Mouse (Mus musculus) cerebellum, adult 8-10 months (tissue): ENCODE data around the gene Naip5.
"Not testable (repeated sequence)": the region's sequence is repeated elsewhere in the genome, so short reads cannot be mapped to it uniquely, and the experiment has no call there.

ENCODE experiments used
- DNase-seq: peaks from one replicate; pipeline ENCODE4 v3.0.0; 2022

Naip5 gene

GRCm38 (mm10) chr13:100246223-100246622 lies at the start of gene Naip5:
Gene Naip5 (minus strand): TSS chr13:100246323.
- DNase-seq = not testable (repeated sequence)

DNA sequence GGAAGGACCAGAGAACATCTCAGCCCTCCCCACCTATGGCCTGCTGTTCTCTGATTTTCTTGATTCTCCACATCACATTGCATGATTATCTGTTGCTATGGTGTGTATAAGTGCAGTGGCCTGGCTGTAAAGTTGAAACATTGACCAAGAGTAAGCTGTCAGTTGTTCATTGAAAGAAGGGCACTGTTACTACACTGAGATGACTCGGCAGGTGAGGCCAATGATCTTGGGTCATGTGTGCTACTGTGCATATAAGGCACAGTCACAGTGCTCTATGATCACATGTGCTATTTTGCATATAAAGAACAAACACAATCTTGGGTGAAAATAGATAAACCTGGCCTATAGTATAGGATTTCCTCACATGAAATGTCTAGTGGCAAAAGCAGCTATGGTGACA lies 38.5 kb upstream of the Naip5 start:
- no peak for DNase-seq

GRCm38 (mm10) chr13:100271474-100272132 lies 25.5 kb upstream of the Naip5 start:
- not testable (repeated sequence) for DNase-seq

- not testable (repeated sequence) for DNase-seq
Measured at GRCm38 (mm10) chr13:100256996-100257395, 10.9 kb upstream of the Naip5 start.

- DNase-seq = not testable (repeated sequence)
Measured at GRCm38 (mm10) chr13:100255925-100256324, 9.8 kb upstream of the Naip5 start.

DNA sequence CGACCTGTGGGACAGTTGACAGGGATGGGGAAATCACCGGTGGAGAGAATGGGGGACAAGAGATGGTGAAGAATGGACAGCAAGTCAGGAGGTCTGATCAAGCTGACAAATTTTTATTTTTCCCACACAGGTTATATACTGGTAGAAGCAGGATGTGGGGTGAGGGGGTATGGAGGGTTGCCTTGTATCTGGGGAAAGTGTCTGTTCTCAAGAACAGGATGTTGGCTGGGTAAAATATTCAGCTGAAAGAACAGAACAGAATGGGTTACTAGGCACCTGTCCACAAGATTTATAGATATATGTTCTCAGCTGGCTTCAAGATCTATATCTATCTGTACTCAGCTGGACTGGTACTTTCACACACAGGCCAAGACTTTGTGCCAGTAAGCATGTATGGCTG lies 5.8 kb upstream of the Naip5 start:
- not testable (repeated sequence) for DNase-seq

- not testable (repeated sequence) for DNase-seq
Measured at GRCm38 (mm10) chr13:100246896-100247519, 885 bp upstream of the Naip5 start.

DNA sequence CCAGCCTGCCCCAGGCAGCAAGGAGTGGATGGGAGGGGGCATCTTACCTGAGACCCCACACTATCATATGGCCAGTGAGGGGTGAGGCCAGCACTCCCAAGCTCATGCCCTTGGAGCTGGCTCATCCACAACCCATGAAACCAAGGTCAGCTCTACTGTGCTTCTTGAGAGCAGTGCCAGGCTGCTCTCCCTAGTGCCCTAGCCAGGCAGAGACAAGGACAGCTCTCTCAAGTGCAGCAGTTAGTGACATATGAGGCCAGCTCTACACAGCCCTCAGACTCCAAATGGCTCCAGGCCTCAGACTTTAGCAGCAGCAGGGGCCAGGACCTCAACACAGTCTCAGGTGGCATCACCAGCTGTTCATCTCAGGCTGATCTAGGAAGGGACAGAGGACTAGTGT lies 2.4 kb downstream of the Naip5 start:
- no peak for DNase-seq

DNA sequence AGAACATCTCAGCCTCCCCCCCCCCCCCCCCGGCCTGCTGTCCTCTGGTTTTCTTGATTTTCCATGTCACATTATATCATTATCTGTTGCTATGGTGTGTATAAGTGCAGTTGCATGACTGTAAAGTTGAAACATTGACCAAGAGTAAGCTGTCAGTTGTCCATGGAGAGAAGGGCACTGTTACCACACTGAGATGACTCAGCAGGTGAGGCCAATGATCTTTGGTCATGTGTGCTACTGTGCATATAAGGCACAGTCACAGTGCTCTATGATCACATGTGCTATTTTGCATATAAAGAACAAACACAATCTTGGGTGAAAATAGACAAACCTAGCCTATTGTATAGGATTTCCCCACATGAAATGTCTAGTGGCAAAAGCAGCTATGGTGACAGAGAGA lies 32.4 kb downstream of the Naip5 start:
- not testable (repeated sequence) for DNase-seq

- no peak for DNase-seq
Measured at GRCm38 (mm10) chr13:100210540-100210939, 35.6 kb downstream of the Naip5 start.

GRCm38 (mm10) chr13:100203319-100203718 lies 42.8 kb downstream of the Naip5 start:
- no peak for DNase-seq

DNA sequence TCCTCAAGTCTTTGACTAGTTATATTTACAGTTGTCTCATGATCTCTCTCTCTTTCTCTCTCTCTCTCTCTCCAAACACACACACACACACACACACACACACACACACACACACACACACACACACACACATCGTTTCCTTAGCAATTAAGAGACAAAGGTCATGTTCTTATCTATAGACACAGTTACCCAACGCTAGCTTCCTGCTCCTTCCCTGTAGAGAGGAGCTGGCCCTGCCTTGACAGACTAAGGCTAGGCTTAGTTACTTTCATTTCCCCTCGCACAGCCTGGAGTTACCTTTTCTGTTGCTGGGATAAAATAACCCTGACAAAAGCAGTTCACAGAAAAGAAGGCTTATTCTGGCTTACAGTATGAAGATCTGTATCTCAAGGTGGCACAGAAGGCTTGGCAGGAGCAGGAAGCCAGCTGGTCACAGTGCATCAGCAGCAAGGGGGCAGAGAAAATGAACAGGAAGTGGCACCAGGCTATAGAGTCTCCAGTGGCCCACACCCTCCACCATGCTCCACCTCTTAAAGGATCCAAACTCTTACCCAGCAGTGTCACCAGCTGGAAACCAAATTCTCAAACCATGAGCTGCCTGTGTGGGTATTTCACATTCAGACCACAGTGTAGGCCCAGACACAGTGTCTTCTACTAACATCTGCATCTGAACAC lies 44.3 kb downstream of the Naip5 start, which contains the start of gene Naip2:
TSS of gene Naip2 (minus strand) at position 434 of the 675 bp plus-strand sequence.
- not testable (repeated sequence) for DNase-seq

DNA sequence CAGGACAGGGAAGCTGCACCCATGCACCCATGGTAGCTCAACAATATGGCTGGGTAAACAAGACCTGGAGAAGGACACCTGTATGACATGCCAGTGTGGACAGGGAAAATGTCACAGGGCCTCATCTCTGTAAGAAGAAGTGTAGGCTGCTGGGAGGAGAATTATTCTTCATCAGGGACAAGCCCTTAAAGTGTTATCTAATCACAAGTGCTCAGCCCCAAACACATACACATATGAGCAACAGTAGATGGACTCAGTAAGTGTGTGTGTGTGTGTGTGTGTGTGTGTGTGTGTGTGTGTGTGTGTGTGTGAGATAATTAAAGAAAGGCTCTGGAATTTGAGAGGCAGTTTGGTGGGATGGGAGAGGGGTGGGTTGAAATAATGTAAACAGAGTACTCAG lies 45.3 kb downstream of the Naip5 start:
- no peak for DNase-seq

DNA sequence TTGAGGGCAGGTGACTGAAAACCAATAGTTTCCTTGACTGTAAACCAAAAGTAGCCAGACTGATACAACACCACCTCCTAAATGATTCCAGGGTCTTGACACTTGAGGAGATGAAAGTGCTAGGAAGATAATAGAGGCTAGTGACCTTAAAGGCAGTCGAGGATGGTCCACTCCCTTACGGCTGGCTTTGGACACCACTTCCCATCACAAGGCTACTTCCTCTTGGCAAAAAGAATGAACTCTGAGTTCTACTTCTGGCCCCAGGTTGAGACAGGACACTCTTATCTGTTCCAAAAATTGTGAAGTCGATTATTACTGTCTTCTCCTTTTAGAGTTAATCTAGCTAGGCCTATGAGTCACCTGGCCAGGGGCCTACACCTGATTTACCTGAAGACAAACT lies 50.7 kb downstream of the Naip5 start:
- no peak for DNase-seq

- not testable (repeated sequence) for DNase-seq
Measured at GRCm38 (mm10) chr13:100183111-100183510, 63.0 kb downstream of the Naip5 start.

DNA sequence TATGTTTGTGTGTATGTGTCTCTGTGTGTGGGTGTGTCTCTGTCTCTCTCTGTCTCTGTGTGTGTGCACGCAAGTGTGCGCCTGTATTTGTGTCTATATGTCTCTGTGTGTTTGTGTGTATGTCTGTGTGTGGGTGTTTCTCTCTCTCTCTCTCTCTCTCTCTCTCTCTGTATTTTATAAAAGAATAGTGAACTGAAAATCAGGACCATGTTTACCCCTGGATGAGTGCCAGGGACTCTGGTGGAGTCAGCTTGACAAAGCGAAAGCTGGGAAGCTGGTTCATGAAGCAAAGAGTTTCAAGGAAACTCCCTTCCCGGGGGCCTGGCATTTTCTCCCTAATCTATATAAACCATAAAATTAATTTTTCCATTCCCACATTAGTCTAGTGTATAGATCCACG lies 71.8 kb downstream of the Naip5 start:
- DNase-seq = not testable (repeated sequence)

DNA sequence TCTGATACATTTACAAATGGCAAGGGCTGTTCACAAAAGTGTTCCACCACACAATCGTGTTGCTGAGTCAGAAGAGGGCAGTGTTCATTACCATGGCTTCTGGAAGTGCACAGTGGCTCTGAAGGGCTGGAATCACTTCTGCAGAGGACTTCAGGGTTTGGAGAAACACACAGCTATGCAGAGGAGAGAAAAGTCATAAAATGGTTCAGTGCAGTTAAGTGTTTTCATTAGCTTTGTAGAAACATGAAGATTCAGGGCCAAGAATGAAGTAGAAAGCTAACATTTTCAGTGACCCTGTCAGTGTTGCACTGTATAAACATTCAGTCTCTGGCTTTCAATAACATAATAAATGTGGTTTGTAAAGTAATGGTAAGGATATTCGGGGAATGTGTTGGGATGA lies 79.7 kb downstream of the Naip5 start:
- not testable (repeated sequence) for DNase-seq

DNA sequence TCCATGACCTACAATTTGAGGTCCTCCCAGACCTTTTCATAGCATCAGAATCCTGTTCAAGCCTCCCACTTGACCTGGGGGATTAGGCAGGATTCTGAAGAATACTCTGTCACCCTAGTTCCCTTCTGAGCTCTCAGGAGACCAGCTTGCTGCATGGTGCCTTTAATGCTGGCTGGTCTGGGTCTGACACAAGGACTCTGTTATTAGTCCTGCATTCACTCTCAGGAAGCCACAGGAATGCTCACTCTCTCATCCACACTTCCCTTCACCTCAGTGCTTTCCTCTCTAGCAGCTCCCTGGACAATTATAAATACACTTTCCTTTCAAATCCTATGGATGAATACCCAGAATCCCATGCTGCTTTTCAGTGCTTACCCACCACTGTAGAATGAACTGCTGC lies 83.7 kb downstream of the Naip5 start:
- not testable (repeated sequence) for DNase-seq
